Mouse (Mus musculus) macrophage (primary cell): ENCODE measurements around the gene Rnf130. TPM values are rescaled to one million over a fixed set of nuclear protein-coding genes. Genes with fewer than 3 reads are reported as not detected.

Source experiments
- H3K27ac ChIP-seq: fragments of 350-480 bp; formaldehyde crosslinking; 2 replicates; pipeline ENCODE4 v1.9.0; 2021
- H3K36me3 ChIP-seq: fragments of 350-480 bp; formaldehyde crosslinking; 2 replicates; pipeline ENCODE4 v1.9.0; 2021; ENCODE audit errors: inconsistent target
- H3K4me3 ChIP-seq: fragments of 350-480 bp; formaldehyde crosslinking; 2 replicates; pipeline ENCODE4 v1.9.0; 2021; ENCODE audit errors: inconsistent target
- H3K79me2 ChIP-seq: fragments of 350-480 bp; formaldehyde crosslinking; 2 replicates; pipeline ENCODE4 v1.9.0; 2021; ENCODE audit errors: inconsistent target
- WGBS: methylation state at CpG from one replicate; pipeline ENCODE4 v1.1.7; 2026; ENCODE audit warnings: inconsistent platforms; ENCODE audit not compliant: missing documents; 5-methylcytosine and 5-hydroxymethylcytosine counted together
- polyA plus RNA-seq: library from polyadenylated mRNA; stranded (reverse); fragments of 250-400 nt; gene quantifications from 3 replicates; pipeline ENCODE4 v1.2.4, GENCODE M21; 2018; ENCODE audit warnings: inconsistent platforms

The Rnf130 gene
- polyA plus RNA-seq, 1 experiment from 2014 or later: 360 TPM

GRCm38 (mm10) chr11:50122631-50123081, 97.5 kb downstream of the Rnf130 start:
- WGBS: 86% methylated on average over 7 of the region's 8 CpGs
- H3K79me2 ChIP-seq: no peaks in the 10 kb centered on the region
- H3K36me3 ChIP-seq: no peaks in the 10 kb centered on the region
- no peak overlapping the region for H3K27ac ChIP-seq
- H3K4me3 ChIP-seq: no peak overlapping the region

- Histone ChIP-seq H3K27ac (no peak overlapping the region), H3K79me2 (peaks cover 14% of the 10 kb centered on the region), H3K36me3 (no peaks in the 10 kb centered on the region), H3K4me3 (no peak overlapping the region)
- WGBS: 24% methylated on average over 6 of the region's 10 CpGs
Measured at GRCm38 (mm10) chr11:50127781-50128180, 102.6 kb downstream of the Rnf130 start.

GRCm38 (mm10) chr11:50130811-50131766, 105.9 kb downstream of the Rnf130 start, which contains the start of gene Tbc1d9b:
Tbc1d9b (plus strand) TSS chr11:50131396.
- Histone ChIP-seq H3K4me3 (peak within 1 kb of the TSS; percentile 79), H3K36me3 (peaks cover 7% of the 10 kb centered on the region), H3K79me2 (peaks cover 40% of the 10 kb centered on the region), H3K27ac (peak within 1 kb of the TSS; percentile 82)
- whole genome bisulfite sequencing: 1% methylated on average over 74 of the region's 77 CpGs

- H3K27ac ChIP-seq: peak overlapping the region; percentile 57
- H3K4me3 ChIP-seq: peak overlapping the region; percentile 79
- peaks cover 44% of the 10 kb centered on the region for H3K79me2 ChIP-seq
- H3K36me3 ChIP-seq: peaks cover 14% of the 10 kb centered on the region
- 3% methylated on average over 10 of the region's 10 CpGs for WGBS
Measured at GRCm38 (mm10) chr11:50131801-50132201, 106.7 kb downstream of the Rnf130 start.

GRCm38 (mm10) chr11:50132265-50132664, 107.1 kb downstream of the Rnf130 start:
- Histone ChIP-seq H3K79me2 (peaks cover 44% of the 10 kb centered on the region), H3K36me3 (peaks cover 18% of the 10 kb centered on the region), H3K4me3 (peak overlapping the region; percentile 79), H3K27ac (peak overlapping the region; percentile 57)
- WGBS: 88% methylated on average over 6 of the region's 6 CpGs

GRCm38 (mm10) chr11:50134136-50134859, 109.2 kb downstream of the Rnf130 start:
- H3K79me2 ChIP-seq: peaks cover 44% of the 10 kb centered on the region
- peaks cover 37% of the 10 kb centered on the region for H3K36me3 ChIP-seq
- H3K27ac ChIP-seq: peak overlapping the region; percentile 74
- WGBS: 3% methylated on average over 10 of the region's 10 CpGs
- H3K4me3 ChIP-seq: peak overlapping the region; percentile 0; the same call in 1 of the 2 replicates

GRCm38 (mm10) chr11:50138206-50138822, 113.2 kb downstream of the Rnf130 start:
- 83% methylated on average over 10 of the region's 10 CpGs for WGBS
- H3K27ac ChIP-seq: no peak overlapping the region
- H3K4me3 ChIP-seq: no peak overlapping the region
- peaks cover 76% of the 10 kb centered on the region for H3K36me3 ChIP-seq
- H3K79me2 ChIP-seq: peaks cover 25% of the 10 kb centered on the region

GRCm38 (mm10) chr11:50139571-50139970, 114.4 kb downstream of the Rnf130 start:
- Histone ChIP-seq H3K36me3 (peaks cover 81% of the 10 kb centered on the region), H3K27ac (no peak overlapping the region), H3K4me3 (no peak overlapping the region), H3K79me2 (peaks cover 19% of the 10 kb centered on the region)
- WGBS: 93% methylated on average over 7 of the region's 7 CpGs

GRCm38 (mm10) chr11:50145529-50145928, 120.4 kb downstream of the Rnf130 start:
- peaks cover 85% of the 10 kb centered on the region for H3K36me3 ChIP-seq
- H3K4me3 ChIP-seq: no peak overlapping the region
- H3K27ac ChIP-seq: no peak overlapping the region
- H3K79me2 ChIP-seq: no peaks in the 10 kb centered on the region
- 85% methylated on average over 3 of the region's 3 CpGs for WGBS

GRCm38 (mm10) chr11:50146121-50146520, 121.0 kb downstream of the Rnf130 start:
- 96% methylated on average over 12 of the region's 13 CpGs for WGBS
- peaks cover 85% of the 10 kb centered on the region for H3K36me3 ChIP-seq
- no peak overlapping the region for H3K4me3 ChIP-seq
- no peaks in the 10 kb centered on the region for H3K79me2 ChIP-seq
- H3K27ac ChIP-seq: no peak overlapping the region

- Histone ChIP-seq H3K4me3 (no peak overlapping the region), H3K27ac (no peak overlapping the region), H3K36me3 (peaks cover 86% of the 10 kb centered on the region), H3K79me2 (no peaks in the 10 kb centered on the region)
- 54% methylated on average over 9 of the region's 9 CpGs for WGBS
Measured at GRCm38 (mm10) chr11:50147267-50147957, 122.3 kb downstream of the Rnf130 start.

- H3K4me3 ChIP-seq: no peak overlapping the region
- H3K36me3 ChIP-seq: peaks cover 86% of the 10 kb centered on the region
- no peaks in the 10 kb centered on the region for H3K79me2 ChIP-seq
- 96% methylated on average over 11 of the region's 11 CpGs for WGBS
- no peak overlapping the region for H3K27ac ChIP-seq
Measured at GRCm38 (mm10) chr11:50147958-50148476, 122.9 kb downstream of the Rnf130 start.

- Histone ChIP-seq H3K79me2 (no peaks in the 10 kb centered on the region), H3K27ac (no peak overlapping the region), H3K36me3 (peaks cover 90% of the 10 kb centered on the region), H3K4me3 (no peak overlapping the region)
- WGBS: 100% methylated on average over 7 of the region's 7 CpGs
Measured at GRCm38 (mm10) chr11:50149200-50149599, 124.1 kb downstream of the Rnf130 start.
